Mouse (Mus musculus): Measurements from ENCODE around the gene Ptdss2. TPM values are rescaled to one million over a fixed set of nuclear protein-coding genes. Genes with fewer than 3 reads are reported as not detected.

Gene Ptdss2
- polyA plus RNA-seq, 1 experiment from 2014 or later: 82.6 TPM

DNA sequence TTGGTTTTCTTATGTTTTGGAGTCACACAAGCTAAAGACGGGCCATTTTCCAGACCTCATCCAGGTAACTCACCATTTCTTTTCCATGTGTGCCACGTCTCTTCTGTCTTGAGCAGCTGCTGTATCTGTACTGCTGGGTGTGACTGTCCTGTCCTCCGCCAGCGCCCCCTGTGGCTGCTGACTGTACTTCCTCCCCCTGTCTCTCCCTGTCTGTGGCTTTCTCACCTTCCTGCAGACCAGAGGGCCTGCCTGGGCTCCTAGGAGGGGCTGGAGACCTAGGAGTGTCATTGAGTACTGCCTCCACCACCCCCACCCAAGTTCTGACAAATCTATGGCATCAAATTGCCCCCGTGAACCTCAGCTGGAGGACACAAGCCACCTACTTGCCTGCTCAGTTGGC lies 20.9 kb downstream of the Ptdss2 start:
- 50% methylated on average over 5 of the region's 5 CpGs for WGBS
- H3K27ac ChIP-seq (ENCODE audit: low read length): no peak overlapping the region
- no peak for ATAC-seq
- H3K4me2 ChIP-seq (ENCODE audit: low read length): no peak overlapping the region
- no peaks in the 10 kb centered on the region for H3K9me3 ChIP-seq (replicated peaks; ENCODE audit: control insufficient read depth, low read length, poor library complexity, severe bottlenecking)
- no peaks in the 10 kb centered on the region for H3K27me3 ChIP-seq (ENCODE audit: control insufficient read depth, insufficient read depth, low read depth, low read length)
- H3K4me3 ChIP-seq (ENCODE audit: low read depth, low read length): no peak overlapping the region
- no peak overlapping the region for H3K9ac ChIP-seq (ENCODE audit: low read depth, low read length)
- peaks cover 6% of the 10 kb centered on the region for H3K36me3 ChIP-seq (ENCODE audit: control insufficient read depth, insufficient read depth, low read length)
- no peaks in the 10 kb centered on the region for H3K4me1 ChIP-seq (ENCODE audit: control insufficient read depth, insufficient read depth, low read length)

DNA sequence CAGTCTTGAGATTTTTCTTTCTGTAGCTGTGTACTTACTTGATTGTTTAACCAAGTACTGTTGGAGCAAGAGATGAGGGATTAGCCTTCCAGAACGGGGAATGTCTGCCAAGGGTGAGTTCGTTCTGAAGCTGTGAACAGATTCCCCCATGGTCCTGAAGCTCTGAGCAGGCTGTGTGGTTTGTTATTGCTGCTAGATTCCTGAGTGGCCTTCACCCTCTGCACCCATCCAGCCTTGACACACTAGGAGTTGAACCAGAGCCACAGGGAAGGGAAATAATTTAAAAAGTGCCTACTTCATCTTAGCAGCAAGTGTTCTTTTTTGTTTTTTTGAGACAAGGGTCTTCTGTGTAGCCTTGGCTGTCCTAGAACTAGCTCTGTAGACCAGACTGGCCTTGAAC lies 21.7 kb downstream of the Ptdss2 start:
- 76% methylated on average over 2 of the region's 2 CpGs for whole genome bisulfite sequencing
- no peak overlapping the region for H3K4me3 ChIP-seq (ENCODE audit: low read depth, low read length)
- no peak overlapping the region for H3K9ac ChIP-seq (ENCODE audit: low read depth, low read length)
- no peak overlapping the region for H3K27ac ChIP-seq (ENCODE audit: low read length)
- no peaks in the 10 kb centered on the region for H3K9me3 ChIP-seq (replicated peaks; ENCODE audit: control insufficient read depth, low read length, poor library complexity, severe bottlenecking)
- H3K27me3 ChIP-seq (ENCODE audit: control insufficient read depth, insufficient read depth, low read depth, low read length): no peaks in the 10 kb centered on the region
- H3K36me3 ChIP-seq (ENCODE audit: control insufficient read depth, insufficient read depth, low read length): peaks cover 3% of the 10 kb centered on the region
- no peaks in the 10 kb centered on the region for H3K4me1 ChIP-seq (ENCODE audit: control insufficient read depth, insufficient read depth, low read length)
- ATAC-seq: no peak
- H3K4me2 ChIP-seq (ENCODE audit: low read length): no peak overlapping the region

DNA sequence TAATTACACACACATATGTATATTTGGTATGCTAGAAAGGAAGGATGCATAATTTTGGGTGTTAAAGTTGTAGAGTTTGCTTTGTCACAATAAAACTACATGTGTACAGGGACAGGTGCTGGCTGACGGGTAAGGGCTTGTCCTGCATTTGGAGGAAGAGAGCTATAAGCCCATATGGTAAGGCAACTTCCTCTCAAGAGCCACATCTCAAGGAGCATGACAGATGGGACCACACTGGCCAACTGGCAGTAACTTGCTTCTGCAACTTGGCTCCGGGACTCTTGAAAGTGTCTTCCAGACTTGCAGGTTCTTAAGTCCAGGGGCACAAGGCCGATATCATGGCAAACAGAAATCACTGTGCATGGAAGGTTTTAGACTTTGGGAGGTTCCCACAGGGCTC lies 22.5 kb downstream of the Ptdss2 start:
- no peak overlapping the region for H3K9ac ChIP-seq (ENCODE audit: low read depth, low read length)
- H3K9me3 ChIP-seq (replicated peaks; ENCODE audit: control insufficient read depth, low read length, poor library complexity, severe bottlenecking): no peaks in the 10 kb centered on the region
- ATAC-seq: no peak
- H3K27me3 ChIP-seq (ENCODE audit: control insufficient read depth, insufficient read depth, low read depth, low read length): no peaks in the 10 kb centered on the region
- H3K27ac ChIP-seq (ENCODE audit: low read length): no peak overlapping the region
- H3K4me1 ChIP-seq (ENCODE audit: control insufficient read depth, insufficient read depth, low read length): no peaks in the 10 kb centered on the region
- H3K36me3 ChIP-seq (ENCODE audit: control insufficient read depth, insufficient read depth, low read length): no peaks in the 10 kb centered on the region; the same call in none of the 2 replicates
- no peak overlapping the region for H3K4me2 ChIP-seq (ENCODE audit: low read length)
- WGBS: 94% methylated on average over 3 of the region's 3 CpGs
- no peak overlapping the region for H3K4me3 ChIP-seq (ENCODE audit: low read depth, low read length)

DNA sequence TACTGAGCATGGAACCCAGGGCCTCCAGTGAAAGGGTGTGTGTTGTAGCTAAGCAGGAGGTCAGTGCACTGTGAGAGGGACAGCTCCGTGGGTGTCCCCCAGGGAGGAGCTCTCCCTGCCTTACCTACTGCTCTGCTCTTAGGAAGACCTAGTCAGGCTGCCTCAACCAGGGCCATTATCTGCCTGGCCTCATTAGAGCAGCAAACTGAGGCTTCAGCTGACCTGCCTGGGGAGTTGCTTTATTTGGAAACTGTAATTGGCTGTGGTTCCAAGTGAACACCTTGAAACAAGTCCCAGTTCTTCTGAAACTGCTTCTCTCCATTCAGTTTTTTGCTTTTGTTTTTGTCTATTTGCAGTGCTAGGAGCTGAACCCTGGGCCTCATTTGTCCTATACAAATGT lies 23.2 kb downstream of the Ptdss2 start:
- 67% methylated on average over 1 of the region's 1 CpGs for WGBS
- H3K9ac ChIP-seq (ENCODE audit: low read depth, low read length): no peak overlapping the region
- no peak overlapping the region for H3K27ac ChIP-seq (ENCODE audit: low read length)
- peaks cover 1% of the 10 kb centered on the region for H3K36me3 ChIP-seq (ENCODE audit: control insufficient read depth, insufficient read depth, low read length)
- no peak overlapping the region for H3K4me2 ChIP-seq (ENCODE audit: low read length)
- H3K9me3 ChIP-seq (replicated peaks; ENCODE audit: control insufficient read depth, low read length, poor library complexity, severe bottlenecking): no peaks in the 10 kb centered on the region
- ATAC-seq: no peak
- no peaks in the 10 kb centered on the region for H3K4me1 ChIP-seq (ENCODE audit: control insufficient read depth, insufficient read depth, low read length)
- no peaks in the 10 kb centered on the region for H3K27me3 ChIP-seq (ENCODE audit: control insufficient read depth, insufficient read depth, low read depth, low read length)
- no peak overlapping the region for H3K4me3 ChIP-seq (ENCODE audit: low read depth, low read length)

DNA sequence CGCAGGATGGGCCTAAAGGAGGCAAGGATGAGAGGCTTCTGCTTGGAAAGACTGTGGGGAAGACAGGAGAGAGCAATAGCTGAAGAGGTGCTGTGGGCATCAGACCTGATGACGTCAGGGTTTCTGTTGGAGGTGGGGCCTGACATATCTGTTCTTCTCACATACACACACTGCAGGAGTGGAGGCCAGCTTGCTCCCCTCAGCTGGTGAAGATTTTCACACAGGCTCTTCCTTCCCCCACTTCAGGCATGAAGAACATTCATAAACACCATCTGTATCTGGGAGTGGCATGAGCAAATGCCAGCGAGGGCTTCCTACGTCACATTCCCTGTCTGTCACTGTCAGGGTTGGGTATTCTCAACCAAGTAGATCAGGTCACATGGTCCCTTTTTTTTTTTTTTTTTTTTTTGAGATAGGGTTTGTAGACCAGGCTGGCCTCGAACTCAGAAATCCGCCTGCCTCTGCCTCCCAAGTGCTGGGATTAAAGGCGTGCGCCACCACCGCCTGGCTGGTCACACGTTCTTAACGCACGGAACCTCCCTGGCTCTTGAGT lies 23.9 kb downstream of the Ptdss2 start:
- H3K36me3 ChIP-seq (ENCODE audit: control insufficient read depth, insufficient read depth, low read length): peaks cover 7% of the 10 kb centered on the region
- WGBS: 98% methylated on average over 12 of the region's 12 CpGs

DNA sequence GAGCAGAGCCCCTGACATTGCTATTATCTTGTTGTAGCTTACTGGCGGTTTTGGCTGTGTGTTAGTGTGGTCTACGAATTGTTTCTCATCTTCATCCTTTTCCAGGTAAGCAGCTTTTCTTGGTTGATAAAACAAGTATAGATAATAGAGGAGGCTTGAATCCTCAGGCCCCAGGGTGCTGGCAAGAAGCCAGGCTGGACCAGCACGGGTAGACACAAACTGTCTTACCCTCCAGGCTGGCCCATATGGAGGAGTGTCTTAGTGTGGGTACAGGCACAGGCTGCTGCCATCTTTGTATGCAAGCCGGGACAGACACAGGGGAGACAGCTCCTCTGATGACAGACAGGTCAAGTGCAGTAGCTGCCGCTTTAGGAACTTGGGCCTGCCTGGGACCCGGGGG lies 24.9 kb downstream of the Ptdss2 start:
- no peak for ATAC-seq
- Histone ChIP-seq H3K27ac (ENCODE audit: low read length) (no peak overlapping the region), H3K9ac (ENCODE audit: low read depth, low read length) (no peak overlapping the region), H3K9me3 (replicated peaks; ENCODE audit: control insufficient read depth, low read length, poor library complexity, severe bottlenecking) (no peaks in the 10 kb centered on the region), H3K4me2 (ENCODE audit: low read length) (no peak overlapping the region), H3K4me1 (ENCODE audit: control insufficient read depth, insufficient read depth, low read length) (no peaks in the 10 kb centered on the region), H3K27me3 (ENCODE audit: control insufficient read depth, insufficient read depth, low read depth, low read length) (no peaks in the 10 kb centered on the region), H3K36me3 (ENCODE audit: control insufficient read depth, insufficient read depth, low read length) (peaks cover 14% of the 10 kb centered on the region), H3K4me3 (ENCODE audit: low read depth, low read length) (no peak overlapping the region)
- WGBS: 71% methylated on average over 6 of the region's 6 CpGs

More for the DNA sequence above, 23.9 kb downstream of the Ptdss2 start:
- no peaks in the 10 kb centered on the region for H3K27me3 ChIP-seq (ENCODE audit: control insufficient read depth, insufficient read depth, low read depth, low read length)
- no peaks in the 10 kb centered on the region for H3K9me3 ChIP-seq (replicated peaks; ENCODE audit: control insufficient read depth, low read length, poor library complexity, severe bottlenecking)
- no peak overlapping the region for H3K9ac ChIP-seq (ENCODE audit: low read depth, low read length)
- H3K27ac ChIP-seq (ENCODE audit: low read length): no peak overlapping the region
- no peak overlapping the region for H3K4me3 ChIP-seq (ENCODE audit: low read depth, low read length)
- H3K4me2 ChIP-seq (ENCODE audit: low read length): no peak overlapping the region
- no peaks in the 10 kb centered on the region for H3K4me1 ChIP-seq (ENCODE audit: control insufficient read depth, insufficient read depth, low read length)
- no peak for ATAC-seq

DNA sequence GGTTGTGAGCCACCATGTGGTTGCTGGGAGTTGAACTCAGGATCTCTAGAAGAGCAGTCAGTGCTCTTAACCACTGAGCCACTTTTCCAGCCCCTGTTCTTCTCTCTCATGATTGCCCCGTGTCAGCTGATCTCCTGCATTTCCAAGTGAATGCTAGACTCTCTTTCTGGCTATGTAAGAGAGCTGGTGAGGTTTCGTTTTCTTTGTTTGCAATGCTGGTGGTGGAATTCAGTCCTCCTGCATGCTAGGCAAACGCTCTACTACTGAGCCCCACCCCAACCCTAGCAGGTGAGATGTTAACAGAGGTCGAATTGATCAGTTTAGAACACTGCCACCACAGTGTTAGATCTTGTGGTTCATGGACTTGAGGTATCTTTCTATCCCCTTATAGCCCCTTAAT lies 26.5 kb downstream of the Ptdss2 start:
- Histone ChIP-seq H3K9ac (ENCODE audit: low read depth, low read length) (no peak overlapping the region), H3K9me3 (replicated peaks; ENCODE audit: control insufficient read depth, low read length, poor library complexity, severe bottlenecking) (no peaks in the 10 kb centered on the region), H3K4me3 (ENCODE audit: low read depth, low read length) (no peak overlapping the region), H3K4me2 (ENCODE audit: low read length) (no peak overlapping the region), H3K4me1 (ENCODE audit: control insufficient read depth, insufficient read depth, low read length) (no peaks in the 10 kb centered on the region), H3K27me3 (ENCODE audit: control insufficient read depth, insufficient read depth, low read depth, low read length) (no peaks in the 10 kb centered on the region), H3K36me3 (ENCODE audit: control insufficient read depth, insufficient read depth, low read length) (peaks cover 20% of the 10 kb centered on the region), H3K27ac (ENCODE audit: low read length) (no peak overlapping the region)
- no peak for ATAC-seq
- WGBS: 86% methylated on average over 4 of the region's 4 CpGs

DNA sequence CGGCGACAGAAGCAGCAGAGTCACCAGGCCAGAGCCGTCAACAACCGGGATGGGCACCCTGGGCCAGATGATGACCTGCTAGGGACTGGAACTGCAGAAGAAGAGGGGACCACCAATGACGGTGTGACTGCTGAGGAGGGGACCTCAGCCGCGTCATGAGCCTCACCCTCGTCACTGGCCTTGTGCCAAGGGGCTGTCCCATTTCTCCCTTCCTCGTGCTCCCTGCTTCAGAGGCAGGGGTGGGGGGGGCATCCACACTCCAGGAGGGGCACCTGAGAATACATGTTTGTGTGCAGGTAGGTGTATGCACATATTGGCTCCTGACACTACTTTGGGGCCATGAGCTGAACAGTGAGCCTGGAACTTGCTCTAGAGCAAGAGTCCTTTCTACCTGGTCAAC lies 33.2 kb downstream of the Ptdss2 start:
- H3K36me3 ChIP-seq (ENCODE audit: control insufficient read depth, insufficient read depth, low read length): peaks cover 31% of the 10 kb centered on the region
- no peaks in the 10 kb centered on the region for H3K9me3 ChIP-seq (replicated peaks; ENCODE audit: control insufficient read depth, low read length, poor library complexity, severe bottlenecking)
- no peak overlapping the region for H3K27ac ChIP-seq (ENCODE audit: low read length)
- H3K9ac ChIP-seq (ENCODE audit: low read depth, low read length): no peak overlapping the region
- H3K27me3 ChIP-seq (ENCODE audit: control insufficient read depth, insufficient read depth, low read depth, low read length): no peaks in the 10 kb centered on the region
- H3K4me1 ChIP-seq (ENCODE audit: control insufficient read depth, insufficient read depth, low read length): no peaks in the 10 kb centered on the region
- H3K4me3 ChIP-seq (ENCODE audit: low read depth, low read length): no peak overlapping the region
- no peak overlapping the region for H3K4me2 ChIP-seq (ENCODE audit: low read length)
- ATAC-seq: no peak
- WGBS: 87% methylated on average over 9 of the region's 9 CpGs

DNA sequence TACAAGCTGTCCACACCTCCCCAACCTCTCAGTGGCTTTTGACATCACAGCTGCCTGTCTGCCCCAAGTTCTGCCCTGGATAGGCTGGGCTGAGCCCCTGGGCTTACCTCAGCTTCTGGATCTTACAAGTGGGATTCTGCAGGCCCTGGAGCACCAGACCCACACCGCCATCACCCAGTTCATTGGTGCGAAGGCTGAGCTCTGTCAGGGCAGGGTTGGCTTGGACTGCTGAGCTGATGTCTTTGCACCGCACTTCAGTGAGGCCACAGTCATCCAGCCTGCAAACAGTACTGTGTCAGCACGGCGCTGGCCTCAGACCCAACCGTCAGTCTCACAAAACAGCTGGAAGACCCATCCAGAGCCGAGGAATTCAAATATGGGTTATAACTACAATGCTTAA lies 42.2 kb downstream of the Ptdss2 start:
- ATAC-seq: no peak
- H3K4me1 ChIP-seq (ENCODE audit: control insufficient read depth, insufficient read depth, low read length): peaks cover 5% of the 10 kb centered on the region
- 95% methylated on average over 7 of the region's 7 CpGs for WGBS

More for the DNA sequence above, 42.2 kb downstream of the Ptdss2 start:
- Histone ChIP-seq H3K27ac (ENCODE audit: low read length) (no peak overlapping the region), H3K4me3 (ENCODE audit: low read depth, low read length) (no peak overlapping the region), H3K36me3 (ENCODE audit: control insufficient read depth, insufficient read depth, low read length) (0 out of 2 replicates have a peak, but pooled peaks cover 7% of the 10 kb centered on the region), H3K27me3 (ENCODE audit: control insufficient read depth, insufficient read depth, low read depth, low read length) (no peaks in the 10 kb centered on the region), H3K4me2 (ENCODE audit: low read length) (no peak overlapping the region), H3K9me3 (replicated peaks; ENCODE audit: control insufficient read depth, low read length, poor library complexity, severe bottlenecking) (no peaks in the 10 kb centered on the region), H3K9ac (ENCODE audit: low read depth, low read length) (no peak overlapping the region)
